Mouse (Mus musculus) forebrain, embryonic 16.5 days (tissue): ENCODE data around the gene Abat. TPM values are rescaled to one million over a fixed set of nuclear protein-coding genes. Genes with fewer than 3 reads are reported as not detected.

Source experiments
- ATAC-seq: fragments of 200-750 bp; cut with Nextera tagmentation; 2 replicates; pipeline ENCODE4 v1.8.0; 2017; ENCODE audit warnings: mild to moderate bottlenecking, moderate library complexity
- H3K27ac ChIP-seq: fragments of 300-500 bp; sonication (generic); 2 replicates; pipeline ENCODE4 v1.5.1; 2014; ENCODE audit warnings: low read length, control low read depth
- H3K27me3 ChIP-seq: fragments of 300-500 bp; sonication (generic); replicated peaks from 2 replicates; pipeline ENCODE4 v1.6.1; 2014; ENCODE audit warnings: low read length; ENCODE audit not compliant: control insufficient read depth, insufficient read depth
- H3K36me3 ChIP-seq: fragments of 300-500 bp; sonication (generic); 2 replicates; pipeline ENCODE4 v1.6.1; 2014; ENCODE audit not compliant: control insufficient read depth, insufficient read depth
- H3K4me1 ChIP-seq: fragments of 300-500 bp; sonication (generic); replicated peaks from 2 replicates; pipeline ENCODE4 v1.6.1; 2014; ENCODE audit warnings: low read length; ENCODE audit not compliant: control insufficient read depth, insufficient read depth
- H3K4me2 ChIP-seq: fragments of 300-500 bp; sonication (generic); 2 replicates; pipeline ENCODE4 v1.6.1; 2014; ENCODE audit warnings: mild to moderate bottlenecking, low read length, control low read depth
- H3K4me3 ChIP-seq: fragments of 300-500 bp; sonication (generic); replicated peaks from 2 replicates; pipeline ENCODE4 v1.5.1; 2014; ENCODE audit warnings: mild to moderate bottlenecking, low read length, control low read depth
- H3K9ac ChIP-seq: fragments of 300-500 bp; sonication (generic); replicated peaks from 2 replicates; pipeline ENCODE4 v1.6.1; 2014; ENCODE audit warnings: low read depth, low read length, control low read depth
- H3K9me3 ChIP-seq: fragments of 300-500 bp; sonication (generic); 2 replicates; pipeline ENCODE4 v1.6.1; 2016; ENCODE audit warnings: low read length; ENCODE audit not compliant: control insufficient read depth
- WGBS: fragments of 180-500 bp; shearing (Covaris S2); extraction: QIAGEN DNeasy Blood & Tissue Kit; methylation state at CpG from one replicate; pipeline ENCODE4 v1.1.7; 2014; 5-methylcytosine and 5-hydroxymethylcytosine counted together
- polyA plus RNA-seq: library from polyadenylated mRNA; unstranded; fragments of >200 nt; fragmentation: Nextera tagmentation; extraction: Ambion mirVana; gene quantifications from 2 replicates; pipeline ENCODE4 v1.2.1, GENCODE M21; 2015

Gene Abat
- polyA plus RNA-seq, 1 experiment from 2014 or later = 58.0 TPM

DNA sequence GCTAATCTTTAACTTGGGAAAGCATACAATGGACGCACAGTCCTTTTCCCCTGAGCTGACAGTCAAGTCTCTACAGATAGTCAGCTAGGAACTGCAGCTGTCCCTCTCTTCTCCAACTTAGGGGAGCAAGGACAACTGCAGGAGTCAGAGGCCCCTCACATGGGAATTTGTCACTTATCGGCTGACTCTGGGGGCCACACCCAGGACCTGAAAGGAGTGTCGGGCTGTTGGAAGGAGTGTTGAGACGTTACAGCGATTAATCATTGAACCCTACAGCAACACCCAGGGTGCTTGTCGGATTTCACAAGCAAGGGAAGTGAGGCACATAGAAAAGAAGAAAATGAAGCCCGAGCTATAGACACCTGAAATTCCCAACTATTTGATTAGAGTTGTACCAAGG is 12.6 kb downstream of the Abat start:
- H3K4me1 ChIP-seq = peaks cover 17% of the 10 kb centered on the region
- no peak for ATAC-seq
- H3K9me3 ChIP-seq = no peaks in the 10 kb centered on the region
- H3K9ac ChIP-seq = no peak overlapping the region
- H3K27me3 ChIP-seq = peaks cover 21% of the 10 kb centered on the region
- H3K4me3 ChIP-seq = no peak overlapping the region
- WGBS = 87% methylated on average over 7 of the region's 7 CpGs
- no peaks in the 10 kb centered on the region for H3K36me3 ChIP-seq
- H3K4me2 ChIP-seq = no peak overlapping the region
- no peak overlapping the region for H3K27ac ChIP-seq

GRCm38 (mm10) chr16:8529389-8529788 is 16.2 kb downstream of the Abat start:
- WGBS = 100% methylated on average over 1 of the region's 1 CpGs
- Histone ChIP-seq H3K9ac (no peak overlapping the region), H3K4me3 (no peak overlapping the region), H3K27ac (no peak overlapping the region), H3K9me3 (no peaks in the 10 kb centered on the region), H3K4me2 (no peak overlapping the region), H3K27me3 (peaks cover 13% of the 10 kb centered on the region), H3K4me1 (peaks cover 2% of the 10 kb centered on the region; the same call in 1 of the 2 replicates), H3K36me3 (no peaks in the 10 kb centered on the region)
- no peak for ATAC-seq

GRCm38 (mm10) chr16:8530018-8530417 is 16.8 kb downstream of the Abat start:
- WGBS = 80% methylated on average over 14 of the region's 14 CpGs
- Histone ChIP-seq H3K4me2 (no peak overlapping the region), H3K4me1 (no peaks in the 10 kb centered on the region), H3K4me3 (no peak overlapping the region), H3K27me3 (peaks cover 12% of the 10 kb centered on the region), H3K9me3 (no peaks in the 10 kb centered on the region), H3K9ac (no peak overlapping the region), H3K27ac (no peak overlapping the region), H3K36me3 (no peaks in the 10 kb centered on the region)
- no peak for ATAC-seq

GRCm38 (mm10) chr16:8532461-8532860 is 19.2 kb downstream of the Abat start:
- H3K36me3 ChIP-seq = no peaks in the 10 kb centered on the region
- no peak for ATAC-seq
- no peak overlapping the region for H3K4me3 ChIP-seq
- no peak overlapping the region for H3K4me2 ChIP-seq
- WGBS = 95% methylated on average over 9 of the region's 9 CpGs
- 0 out of 2 replicates have a peak, but pooled peaks cover 2% of the 10 kb centered on the region for H3K27me3 ChIP-seq
- H3K9me3 ChIP-seq = no peaks in the 10 kb centered on the region
- no peak overlapping the region for H3K9ac ChIP-seq
- H3K27ac ChIP-seq = no peak overlapping the region
- no peaks in the 10 kb centered on the region for H3K4me1 ChIP-seq

DNA sequence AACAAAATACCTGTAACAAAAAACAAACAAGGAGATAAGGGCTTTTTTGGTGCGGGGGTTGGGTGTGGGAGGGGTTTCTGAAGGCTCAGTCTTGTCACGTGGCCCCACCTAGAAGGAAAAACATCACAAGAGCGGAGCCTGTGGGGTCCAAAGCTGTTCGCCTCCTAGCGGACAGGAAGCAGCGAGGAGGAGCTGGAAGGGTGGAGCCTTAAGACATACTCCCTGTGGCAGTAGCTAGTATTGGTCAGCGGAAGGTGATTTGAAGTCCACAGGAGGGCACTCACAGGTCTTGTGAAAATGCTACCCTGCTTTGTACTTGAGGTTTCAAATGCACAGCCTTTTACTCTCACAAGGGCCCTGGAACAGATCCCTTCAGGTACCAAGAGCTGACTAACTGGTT is 19.7 kb downstream of the Abat start:
- Histone ChIP-seq H3K9ac (no peak overlapping the region), H3K4me1 (no peaks in the 10 kb centered on the region; the same call in 1 of the 2 replicates), H3K9me3 (no peaks in the 10 kb centered on the region), H3K4me3 (no peak overlapping the region), H3K36me3 (no peaks in the 10 kb centered on the region), H3K27ac (no peak overlapping the region), H3K27me3 (0 out of 2 replicates have a peak, but pooled peaks cover 2% of the 10 kb centered on the region), H3K4me2 (no peak overlapping the region)
- 74% methylated on average over 7 of the region's 7 CpGs for WGBS
- ATAC-seq = no peak

DNA sequence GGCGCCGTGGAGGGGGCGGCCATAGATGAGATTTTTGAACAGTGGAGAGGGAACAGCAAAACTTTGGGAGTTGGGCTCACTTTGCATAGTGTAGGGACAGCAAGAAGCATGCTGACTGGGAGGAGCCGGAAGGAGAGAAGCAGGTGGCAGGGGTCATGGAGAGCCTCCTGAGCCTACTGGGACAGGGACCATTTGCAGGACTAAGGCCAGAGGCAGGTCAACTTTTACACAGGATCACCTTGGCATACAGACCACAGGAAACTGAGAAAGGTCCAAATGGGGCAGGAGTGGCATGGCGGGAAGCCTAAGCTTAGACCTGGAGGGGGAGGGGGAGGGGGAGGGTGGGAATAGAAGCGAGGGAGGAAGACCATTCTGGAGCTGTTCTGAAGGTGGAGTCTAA is 20.2 kb downstream of the Abat start:
- no peak for ATAC-seq

GRCm38 (mm10) chr16:8534466-8535200 is 21.4 kb downstream of the Abat start:
- H3K4me3 ChIP-seq = no peak overlapping the region
- no peak for ATAC-seq
- H3K9ac ChIP-seq = no peak overlapping the region
- no peaks in the 10 kb centered on the region for H3K9me3 ChIP-seq
- H3K27me3 ChIP-seq = 0 out of 2 replicates have a peak, but pooled peaks cover under 1% of the 10 kb centered on the region
- 85% methylated on average over 11 of the region's 11 CpGs for WGBS
- H3K4me1 ChIP-seq = peaks cover 12% of the 10 kb centered on the region
- no peaks in the 10 kb centered on the region for H3K36me3 ChIP-seq
- H3K27ac ChIP-seq = no peak overlapping the region
- no peak overlapping the region for H3K4me2 ChIP-seq

More for the DNA sequence above, 20.2 kb downstream of the Abat start:
- Histone ChIP-seq H3K4me1 (peaks cover under 1% of the 10 kb centered on the region), H3K4me2 (no peak overlapping the region), H3K27ac (no peak overlapping the region), H3K27me3 (0 out of 2 replicates have a peak, but pooled peaks cover 2% of the 10 kb centered on the region), H3K4me3 (no peak overlapping the region), H3K9ac (no peak overlapping the region), H3K36me3 (no peaks in the 10 kb centered on the region), H3K9me3 (no peaks in the 10 kb centered on the region)
- WGBS = 84% methylated on average over 6 of the region's 6 CpGs

DNA sequence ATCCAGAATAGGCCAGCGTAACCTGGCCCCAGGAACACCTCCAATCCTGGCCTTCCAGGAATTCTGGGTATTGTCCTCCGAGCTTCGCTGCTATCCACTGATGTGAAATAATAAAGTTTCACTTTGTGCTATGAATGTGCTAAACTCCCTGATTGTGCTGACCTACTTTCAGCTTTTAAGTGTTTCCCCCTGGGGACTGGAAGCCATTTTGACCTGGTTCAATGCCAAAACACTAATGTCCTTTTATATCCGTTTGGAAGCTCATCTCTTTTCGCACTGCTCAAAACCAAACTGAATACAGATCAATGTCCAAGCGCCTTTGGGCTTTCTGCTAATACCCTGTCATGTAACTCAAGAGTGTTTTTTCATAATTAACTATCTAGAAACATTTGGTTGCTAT is 22.2 kb downstream of the Abat start:
- Histone ChIP-seq H3K4me1 (peaks cover 20% of the 10 kb centered on the region), H3K4me3 (no peak overlapping the region), H3K36me3 (no peaks in the 10 kb centered on the region), H3K4me2 (no peak overlapping the region), H3K27ac (no peak overlapping the region), H3K9ac (no peak overlapping the region), H3K27me3 (no peaks in the 10 kb centered on the region), H3K9me3 (no peaks in the 10 kb centered on the region)
- WGBS = 76% methylated on average over 6 of the region's 6 CpGs
- ATAC-seq = no peak

DNA sequence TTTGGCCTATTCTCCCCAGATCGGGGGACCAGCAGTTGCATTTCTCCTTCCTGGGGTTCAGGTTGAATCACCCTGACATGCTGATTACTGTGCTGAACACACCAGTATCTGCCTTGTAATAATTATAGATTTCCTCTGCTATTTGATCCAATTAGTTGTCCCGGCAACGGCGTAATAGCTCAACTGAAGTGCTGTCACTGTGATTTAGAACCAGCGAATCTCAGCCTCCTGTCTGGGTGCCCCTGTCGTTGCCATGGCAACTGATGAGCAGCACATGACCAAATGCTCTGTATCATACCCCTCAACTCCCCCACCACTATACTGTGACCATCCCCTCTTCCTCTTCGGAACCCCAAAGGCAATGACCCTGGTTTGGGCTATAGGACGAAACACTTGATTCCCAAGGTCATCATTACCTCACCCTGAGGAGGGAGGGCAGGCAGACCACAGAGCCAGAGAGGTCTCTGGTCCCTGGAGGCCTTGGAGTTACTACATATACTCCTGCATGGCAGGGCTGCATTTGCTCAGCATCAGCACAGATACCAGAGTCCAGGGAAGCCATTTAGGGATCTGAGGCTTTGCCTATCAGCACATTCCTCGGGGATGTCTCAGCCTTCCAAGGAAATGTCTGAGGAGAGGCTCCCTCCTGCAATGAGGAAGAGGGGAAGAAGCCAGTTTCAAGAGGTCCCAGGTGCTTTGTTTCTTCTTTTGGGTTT is 26.1 kb downstream of the Abat start:
- H3K27me3 ChIP-seq = no peaks in the 10 kb centered on the region
- no peak overlapping the region for H3K4me3 ChIP-seq
- peaks cover 33% of the 10 kb centered on the region for H3K4me1 ChIP-seq
- 21% methylated on average over 9 of the region's 9 CpGs for WGBS
- no peaks in the 10 kb centered on the region for H3K36me3 ChIP-seq
- H3K9ac ChIP-seq = no peak overlapping the region; the same call in 1 of the 2 replicates
- peak; percentile 89 for ATAC-seq
- H3K27ac ChIP-seq = peak overlapping the region; percentile 89
- peak overlapping the region; percentile 39 for H3K4me2 ChIP-seq
- H3K9me3 ChIP-seq = no peaks in the 10 kb centered on the region
